Mouse (Mus musculus): ENCODE results near the gene Eva1c.

DNA sequence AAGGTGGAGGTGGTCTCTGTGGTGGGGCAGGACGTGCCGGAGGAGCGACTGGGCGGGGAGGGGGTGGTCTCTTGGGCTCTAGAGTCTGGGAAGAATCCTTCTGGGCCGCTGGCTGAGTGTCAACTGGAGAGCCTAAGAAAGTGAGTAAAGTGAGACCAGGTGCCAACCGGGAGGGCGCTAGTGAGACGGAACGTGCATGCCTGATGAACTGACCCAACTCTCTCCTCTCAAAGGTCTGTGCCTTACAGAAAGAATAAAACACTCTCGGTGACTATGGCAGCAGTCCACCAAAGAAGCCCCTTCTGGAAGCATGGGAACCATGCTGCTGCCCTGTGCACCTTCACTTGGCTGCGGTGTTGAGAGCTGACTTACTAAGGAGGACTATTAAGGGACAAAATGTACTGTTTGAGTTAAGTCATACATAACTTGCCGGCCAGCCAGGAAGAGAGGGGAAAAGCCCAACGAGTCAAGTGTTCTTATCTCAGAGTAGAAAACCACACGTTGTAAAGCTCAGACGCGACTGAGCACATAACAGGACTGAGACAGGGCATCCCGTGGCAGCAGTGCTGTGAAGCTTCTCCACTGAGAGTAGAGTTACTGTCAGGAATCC lies 123.9 kb downstream of the Eva1c start:
- TF ChIP-seq HCFC1 (IDR thresholded peaks at IDR 0.05; ENCODE audit: borderline replicate concordance, insufficient read depth, low read length), result no peak
- TF ChIP-seq CHD2 (IDR thresholded peaks at IDR 0.05; ENCODE audit: low read depth, low read length), result no peak

Measured in ES-E14 (cell line).